Mouse (Mus musculus) stomach, postnatal 0 days (tissue): ENCODE data around the gene Lpcat3. TPM values are rescaled to one million over a fixed set of nuclear protein-coding genes. Genes with fewer than 3 reads are reported as not detected.
A peak's percentile ranks its signal among the peaks of the same experiment; 100 is the strongest.

Source experiments
- ATAC-seq: fragments of 200-750 bp; cut with Nextera tagmentation; 2 replicates; pipeline ENCODE4 v1.8.0; 2017; ENCODE audit not compliant: low FRiP score, low TSS enrichment
- DNase-seq: peaks from one replicate; pipeline ENCODE4 v3.0.0-alpha.2; 2016; ENCODE audit warnings: low spot score
- H3K27ac ChIP-seq: fragments of 300-500 bp; sonication (generic); replicated peaks from 2 replicates; pipeline ENCODE4 v1.5.1; 2014; ENCODE audit warnings: mild to moderate bottlenecking, control low read depth
- H3K27me3 ChIP-seq: fragments of 300-500 bp; sonication (generic); 2 replicates; pipeline ENCODE4 v1.6.1; 2014; ENCODE audit warnings: low read length; ENCODE audit not compliant: control insufficient read depth, insufficient read depth
- H3K36me3 ChIP-seq: fragments of 300-500 bp; sonication (generic); 2 replicates; pipeline ENCODE4 v1.6.1; 2014; ENCODE audit warnings: low read length, mixed read lengths; ENCODE audit not compliant: control insufficient read depth, insufficient read depth
- H3K4me1 ChIP-seq: fragments of 300-500 bp; sonication (generic); replicated peaks from 2 replicates; pipeline ENCODE4 v1.6.1; 2014; ENCODE audit warnings: antibody characterized with exemption; ENCODE audit not compliant: control insufficient read depth, insufficient read depth
- H3K4me2 ChIP-seq: fragments of 300-500 bp; sonication (generic); replicated peaks from 2 replicates; pipeline ENCODE4 v1.6.1; 2014; ENCODE audit warnings: low read depth, mild to moderate bottlenecking, control low read depth, moderate library complexity
- H3K4me3 ChIP-seq: fragments of 300-500 bp; sonication (generic); 2 replicates; pipeline ENCODE4 v1.5.1; 2014; ENCODE audit warnings: low read depth, low read length, control low read depth
- H3K9ac ChIP-seq: fragments of 300-500 bp; sonication (generic); 2 replicates; pipeline ENCODE4 v1.6.1; 2014; ENCODE audit warnings: mild to moderate bottlenecking, low read length, control low read depth, mixed read lengths
- H3K9me3 ChIP-seq: fragments of 300-500 bp; sonication (generic); 2 replicates; pipeline ENCODE4 v1.6.1; 2016; ENCODE audit warnings: low read length; ENCODE audit not compliant: control insufficient read depth
- CTCF ChIP-seq: IDR thresholded peaks from 2 replicates; pipeline ENCODE4 v1.5.1; 2016; ENCODE audit warnings: antibody characterized with exemption, low read depth, mild to moderate bottlenecking, moderate library complexity
- EP300 ChIP-seq: optimal IDR thresholded peaks from 2 replicates; pipeline ENCODE3; 2016; ENCODE audit warnings: antibody characterized with exemption
- WGBS: fragments of 180-500 bp; shearing (Covaris S2); extraction: QIAGEN DNeasy Blood & Tissue Kit; methylation state at CpG from one replicate; pipeline ENCODE4 v1.1.7; 2014; 5-methylcytosine and 5-hydroxymethylcytosine counted together
- polyA plus RNA-seq: library from polyadenylated mRNA; unstranded; fragments of >200 nt; fragmentation: Nextera tagmentation; extraction: Ambion mirVana; gene quantifications from 2 replicates; pipeline ENCODE4 v1.2.1, GENCODE M21; 2015

Gene Lpcat3
- polyA plus RNA-seq, 1 experiment from 2014 or later, result 78.8 TPM

- DNase-seq, result no peak
- 28% methylated on average over 6 of the region's 6 CpGs for WGBS
These were observed 832 bp upstream of the Lpcat3 start for GRCm38 (mm10) chr6:124661995-124662394.

GRCm38 (mm10) chr6:124663424-124663795, 583 bp downstream of the Lpcat3 start:
- no peaks in the 10 kb centered on the region for H3K36me3 ChIP-seq
- H3K27me3 ChIP-seq, result no peaks in the 10 kb centered on the region
- H3K9ac ChIP-seq, result peak overlapping the region; percentile 62
- H3K4me1 ChIP-seq, result no peaks in the 10 kb centered on the region
- no peak for ATAC-seq
- no peak for DNase-seq
- 13% methylated on average over 13 of the region's 13 CpGs for WGBS
- H3K4me3 ChIP-seq, result peak overlapping the region; percentile 72
- TF ChIP-seq EP300 (no peak), CTCF (no peak)
- no peaks in the 10 kb centered on the region for H3K9me3 ChIP-seq
- peak overlapping the region; percentile 75 for H3K4me2 ChIP-seq
- peak overlapping the region; percentile 81 for H3K27ac ChIP-seq

More at GRCm38 (mm10) chr6:124661995-124662394, 832 bp upstream of the Lpcat3 start:
- no peak for ATAC-seq
- Histone ChIP-seq H3K36me3 (no peaks in the 10 kb centered on the region), H3K9ac (0 out of 2 replicates have a peak overlapping the region, but pooled peaks have one; percentile 57), H3K4me1 (no peaks in the 10 kb centered on the region), H3K27me3 (no peaks in the 10 kb centered on the region), H3K27ac (no peak overlapping the region; the same call in 1 of the 2 replicates), H3K4me2 (peak overlapping the region; percentile 75), H3K9me3 (no peaks in the 10 kb centered on the region), H3K4me3 (peak overlapping the region; percentile 72)
- no peak for TF ChIP-seq EP300
- no peak for TF ChIP-seq CTCF

- TF ChIP-seq CTCF (no peak), EP300 (no peak)
- no peak for ATAC-seq
- no peaks in the 10 kb centered on the region for H3K4me1 ChIP-seq
- DNase-seq, result no peak
- H3K9me3 ChIP-seq, result no peaks in the 10 kb centered on the region
- peak overlapping the region; percentile 75 for H3K4me2 ChIP-seq
- no peaks in the 10 kb centered on the region for H3K36me3 ChIP-seq
- no peak overlapping the region for H3K9ac ChIP-seq
- no peak overlapping the region for H3K27ac ChIP-seq
- peak overlapping the region; percentile 72; the same call in 1 of the 2 replicates for H3K4me3 ChIP-seq
- H3K27me3 ChIP-seq, result no peaks in the 10 kb centered on the region
- 72% methylated on average over 7 of the region's 7 CpGs for WGBS
These were observed 1.4 kb downstream of the Lpcat3 start for GRCm38 (mm10) chr6:124664256-124664655.

GRCm38 (mm10) chr6:124665011-124665410, 2.2 kb downstream of the Lpcat3 start:
- Histone ChIP-seq H3K4me1 (no peaks in the 10 kb centered on the region), H3K27me3 (no peaks in the 10 kb centered on the region), H3K9me3 (no peaks in the 10 kb centered on the region), H3K4me3 (no peak overlapping the region), H3K9ac (no peak overlapping the region), H3K4me2 (no peak overlapping the region), H3K27ac (no peak overlapping the region), H3K36me3 (no peaks in the 10 kb centered on the region)
- 91% methylated on average over 10 of the region's 10 CpGs for WGBS
- no peak for TF ChIP-seq CTCF
- TF ChIP-seq EP300, result no peak
- ATAC-seq (no peak), DNase-seq (no peak)

- Histone ChIP-seq H3K9ac (no peak overlapping the region), H3K27me3 (no peaks in the 10 kb centered on the region), H3K27ac (no peak overlapping the region), H3K4me3 (no peak overlapping the region), H3K4me1 (0 out of 2 replicates have a peak, but pooled peaks cover 3% of the 10 kb centered on the region), H3K9me3 (no peaks in the 10 kb centered on the region), H3K4me2 (no peak overlapping the region), H3K36me3 (no peaks in the 10 kb centered on the region)
- TF ChIP-seq CTCF (no peak), EP300 (no peak)
- ATAC-seq, result no peak
- WGBS, result 90% methylated on average over 11 of the region's 11 CpGs
- no peak for DNase-seq
These were observed 6.5 kb downstream of the Lpcat3 start for GRCm38 (mm10) chr6:124669234-124669859.

- no peak for ATAC-seq
- DNase-seq, result no peak
- no peak for TF ChIP-seq CTCF
- TF ChIP-seq EP300, result no peak
These were observed 7.6 kb downstream of the Lpcat3 start for GRCm38 (mm10) chr6:124670281-124670900.

More at GRCm38 (mm10) chr6:124670281-124670900, 7.6 kb downstream of the Lpcat3 start:
- Histone ChIP-seq H3K27ac (no peak overlapping the region), H3K27me3 (no peaks in the 10 kb centered on the region), H3K9ac (no peak overlapping the region), H3K4me3 (no peak overlapping the region), H3K36me3 (no peaks in the 10 kb centered on the region), H3K4me1 (0 out of 2 replicates have a peak, but pooled peaks cover 3% of the 10 kb centered on the region), H3K9me3 (no peaks in the 10 kb centered on the region), H3K4me2 (no peak overlapping the region)
- 91% methylated on average over 7 of the region's 7 CpGs for WGBS
